Mouse (Mus musculus) lung, postnatal 0 days (tissue): ENCODE measurements around the gene Amt. TPM values are rescaled to one million over a fixed set of nuclear protein-coding genes. Genes with fewer than 3 reads are reported as not detected.

Experiments
- ATAC-seq: fragments of 200-750 bp; cut with Nextera tagmentation; 2 replicates; pipeline ENCODE4 v1.8.0; 2017; ENCODE audit warnings: moderate library complexity
- DNase-seq: peaks from one replicate; pipeline ENCODE4 v3.0.0-alpha.2; 2016; ENCODE audit warnings: low spot score
- H3K27ac ChIP-seq: fragments of 300-500 bp; sonication (generic); 2 replicates; pipeline ENCODE4 v1.5.1; 2014; ENCODE audit warnings: antibody characterized with exemption, mild to moderate bottlenecking, low read length, mixed read lengths
- H3K27me3 ChIP-seq: fragments of 300-500 bp; sonication (generic); replicated peaks from 2 replicates; pipeline ENCODE4 v1.6.1; 2014; ENCODE audit warnings: low read length, mixed read lengths; ENCODE audit not compliant: insufficient read depth
- H3K36me3 ChIP-seq: fragments of 300-500 bp; sonication (generic); 2 replicates; pipeline ENCODE4 v1.6.1; 2014; ENCODE audit warnings: low read length, mixed read lengths; ENCODE audit not compliant: insufficient read depth
- H3K4me1 ChIP-seq: fragments of 300-500 bp; sonication (generic); 2 replicates; pipeline ENCODE4 v1.6.1; 2014; ENCODE audit warnings: antibody characterized with exemption, low read depth, low read length, mixed read lengths; ENCODE audit not compliant: insufficient read depth
- H3K4me2 ChIP-seq: fragments of 300-500 bp; sonication (generic); replicated peaks from 2 replicates; pipeline ENCODE4 v1.6.1; 2014; ENCODE audit warnings: low read depth, mild to moderate bottlenecking, low read length, moderate library complexity, mixed read lengths
- H3K4me3 ChIP-seq: fragments of 300-500 bp; sonication (generic); 2 replicates; pipeline ENCODE4 v1.5.1; 2014; ENCODE audit warnings: low read depth, low read length
- H3K9ac ChIP-seq: fragments of 300-500 bp; sonication (generic); replicated peaks from 2 replicates; pipeline ENCODE4 v1.6.1; 2014; ENCODE audit warnings: low read depth, mild to moderate bottlenecking
- H3K9me3 ChIP-seq: fragments of 300-500 bp; sonication (generic); 2 replicates; pipeline ENCODE4 v1.6.1; 2016; ENCODE audit warnings: low read length, mixed read lengths
- CTCF ChIP-seq: IDR thresholded peaks from 2 replicates; pipeline ENCODE4 v1.5.1; 2016; ENCODE audit warnings: antibody characterized with exemption, mild to moderate bottlenecking
- EP300 ChIP-seq: IDR thresholded peaks from 2 replicates; pipeline ENCODE4 v1.6.1; 2016; ENCODE audit warnings: antibody characterized with exemption, mild to moderate bottlenecking, control low read depth
- WGBS: fragments of 180-500 bp; shearing (Covaris S2); extraction: QIAGEN DNeasy Blood & Tissue Kit; methylation state at CpG from one replicate; pipeline ENCODE4 v1.1.7; 2014; 5-methylcytosine and 5-hydroxymethylcytosine counted together
- polyA plus RNA-seq: library from polyadenylated mRNA; unstranded; fragments of >200 nt; fragmentation: Nextera tagmentation; extraction: Ambion mirVana; gene quantifications from 2 replicates; pipeline ENCODE4 v1.2.1, GENCODE M21; 2015

Gene Amt
- polyA plus RNA-seq, 1 experiment from 2014 or later, result 9.8 TPM

- ATAC-seq (peak; percentile 92), DNase-seq (peak; percentile 100)
- WGBS, result under 1% methylated on average over 63 of the region's 81 CpGs
- H3K27ac ChIP-seq, result peak within 1 kb of the TSS; percentile 100
- H3K9ac ChIP-seq, result peak within 1 kb of the TSS; percentile 98
- H3K4me3 ChIP-seq, result peak within 1 kb of the TSS; percentile 99
- H3K36me3 ChIP-seq, result peaks cover 10% of the 10 kb centered on the region; the same call in 1 of the 2 replicates
- peak within 1 kb of the TSS; percentile 73 for H3K4me2 ChIP-seq
- H3K27me3 ChIP-seq, result no peaks in the 10 kb centered on the region
- H3K4me1 ChIP-seq, result peaks cover 24% of the 10 kb centered on the region
- 0 out of 2 replicates have a peak, but pooled peaks have one; percentile 8 for TF ChIP-seq CTCF
- TF ChIP-seq EP300, result no peak
- no peaks in the 10 kb centered on the region for H3K9me3 ChIP-seq
These were observed 9.2 kb downstream of the Amt start, which contains the start of the genes Rhoa and Tcta for GRCm38 (mm10) chr9:108305629-108306520. Rhoa (plus strand) TSS chr9:108306129. Tcta (minus strand) TSS chr9:108306160.

GRCm38 (mm10) chr9:108306571-108306980, 9.9 kb downstream of the Amt start:
- ATAC-seq, result peak; percentile 83
- Histone ChIP-seq H3K4me1 (peaks cover 27% of the 10 kb centered on the region), H3K4me2 (peak overlapping the region; percentile 60), H3K9ac (peak overlapping the region; percentile 98), H3K9me3 (no peaks in the 10 kb centered on the region), H3K4me3 (peak overlapping the region; percentile 99), H3K36me3 (peaks cover 10% of the 10 kb centered on the region; the same call in 1 of the 2 replicates), H3K27ac (peak overlapping the region; percentile 100), H3K27me3 (no peaks in the 10 kb centered on the region)
- peak; percentile 94 for DNase-seq
- under 1% methylated on average over 35 of the region's 51 CpGs for WGBS
- TF ChIP-seq CTCF (no peak), EP300 (no peak)

- WGBS, result 3% methylated on average over 12 of the region's 12 CpGs
- peak overlapping the region; percentile 60 for H3K4me2 ChIP-seq
These were observed 10.6 kb downstream of the Amt start for GRCm38 (mm10) chr9:108307021-108307807.

GRCm38 (mm10) chr9:108308141-108308540, 11.5 kb downstream of the Amt start:
- peak overlapping the region; percentile 49 for H3K9ac ChIP-seq
- TF ChIP-seq CTCF, result no peak
- TF ChIP-seq EP300, result no peak
- peaks cover 2% of the 10 kb centered on the region; the same call in 1 of the 2 replicates for H3K36me3 ChIP-seq
- H3K4me3 ChIP-seq, result peak overlapping the region; percentile 99
- peaks cover 23% of the 10 kb centered on the region; the same call in 1 of the 2 replicates for H3K4me1 ChIP-seq
- no peaks in the 10 kb centered on the region for H3K9me3 ChIP-seq
- DNase-seq, result no peak
- H3K4me2 ChIP-seq, result peak overlapping the region; percentile 60
- H3K27me3 ChIP-seq, result no peaks in the 10 kb centered on the region
- no peak for ATAC-seq
- H3K27ac ChIP-seq, result peak overlapping the region; percentile 57; the same call in 1 of the 2 replicates
- WGBS, result 12% methylated on average over 2 of the region's 2 CpGs

More at GRCm38 (mm10) chr9:108307021-108307807, 10.6 kb downstream of the Amt start:
- Histone ChIP-seq H3K4me3 (peak overlapping the region; percentile 99), H3K27ac (peak overlapping the region; percentile 100), H3K4me1 (peaks cover 30% of the 10 kb centered on the region), H3K9me3 (no peaks in the 10 kb centered on the region), H3K9ac (peak overlapping the region; percentile 98), H3K27me3 (no peaks in the 10 kb centered on the region), H3K36me3 (peaks cover 10% of the 10 kb centered on the region; the same call in 1 of the 2 replicates)
- no peak for ATAC-seq
- DNase-seq, result peak; percentile 18
- TF ChIP-seq EP300, result no peak
- TF ChIP-seq CTCF, result no peak

- DNase-seq, result no peak
- WGBS, result 96% methylated on average over 3 of the region's 3 CpGs
- no peaks in the 10 kb centered on the region for H3K36me3 ChIP-seq
- H3K4me2 ChIP-seq, result no peak overlapping the region
- no peaks in the 10 kb centered on the region for H3K27me3 ChIP-seq
- no peak overlapping the region for H3K27ac ChIP-seq
- H3K4me3 ChIP-seq, result no peak overlapping the region
- no peak; the same call in 1 of the 2 replicates for ATAC-seq
- no peak overlapping the region for H3K9ac ChIP-seq
- H3K9me3 ChIP-seq, result no peaks in the 10 kb centered on the region
- no peaks in the 10 kb centered on the region; the same call in 1 of the 2 replicates for H3K4me1 ChIP-seq
- TF ChIP-seq CTCF, result peak; percentile 53
- TF ChIP-seq EP300, result no peak
These were observed 20.9 kb downstream of the Amt start for GRCm38 (mm10) chr9:108317572-108317971.
